Mouse (Mus musculus): ENCODE data around the gene Gdpd5.
"Not testable (repeated sequence)": the region's sequence is repeated elsewhere in the genome, so short reads cannot be mapped to it uniquely, and the experiment has no call there.

The Gdpd5 gene

GRCm38 (mm10) chr7:99365069-99365468, 16.1 kb upstream of the Gdpd5 start:
- no peak for DNase-seq (ENCODE audit: low read depth, low spot score)

- DNase-seq (ENCODE audit: low read depth, low spot score) = no peak
Observed at GRCm38 (mm10) chr7:99366716-99367115, 14.5 kb upstream of the Gdpd5 start.

GRCm38 (mm10) chr7:99374325-99374724, 6.9 kb upstream of the Gdpd5 start:
- not testable (repeated sequence) for DNase-seq (ENCODE audit: low read depth, low spot score)

GRCm38 (mm10) chr7:99375455-99375854, 5.8 kb upstream of the Gdpd5 start:
- DNase-seq (ENCODE audit: low read depth, low spot score) = no peak

- no peak for DNase-seq (ENCODE audit: low read depth, low spot score)
Observed at GRCm38 (mm10) chr7:99378870-99379269, 2.3 kb upstream of the Gdpd5 start.

- no peak for DNase-seq (ENCODE audit: low read depth, low spot score)
Observed at GRCm38 (mm10) chr7:99380491-99381213, 562 bp upstream of the Gdpd5 start.

- DNase-seq (ENCODE audit: low read depth, low spot score) = no peak
Observed at GRCm38 (mm10) chr7:99382088-99383000, 1.1 kb downstream of the Gdpd5 start.

- DNase-seq (ENCODE audit: low read depth, low spot score) = no peak
Observed at GRCm38 (mm10) chr7:99383246-99383645, 2.0 kb downstream of the Gdpd5 start.

- DNase-seq (ENCODE audit: low read depth, low spot score) = no peak
Observed at GRCm38 (mm10) chr7:99384101-99384611, 2.9 kb downstream of the Gdpd5 start.

- no peak for DNase-seq (ENCODE audit: low read depth, low spot score)
Observed at GRCm38 (mm10) chr7:99386030-99386429, 4.8 kb downstream of the Gdpd5 start.

GRCm38 (mm10) chr7:99386811-99387210, 5.6 kb downstream of the Gdpd5 start:
- no peak for DNase-seq (ENCODE audit: low read depth, low spot score)

GRCm38 (mm10) chr7:99387356-99387755, 6.1 kb downstream of the Gdpd5 start:
- DNase-seq (ENCODE audit: low read depth, low spot score) = no peak

GRCm38 (mm10) chr7:99390559-99390958, 9.3 kb downstream of the Gdpd5 start:
- no peak for DNase-seq (ENCODE audit: low read depth, low spot score)

GRCm38 (mm10) chr7:99392696-99393095, 11.5 kb downstream of the Gdpd5 start:
- no peak for DNase-seq (ENCODE audit: low read depth, low spot score)

GRCm38 (mm10) chr7:99393711-99394325, 12.6 kb downstream of the Gdpd5 start:
- no peak for DNase-seq (ENCODE audit: low read depth, low spot score)

- DNase-seq (ENCODE audit: low read depth, low spot score) = no peak
Observed at GRCm38 (mm10) chr7:99395385-99395784, 14.2 kb downstream of the Gdpd5 start.

GRCm38 (mm10) chr7:99395908-99396616, 14.8 kb downstream of the Gdpd5 start:
- DNase-seq (ENCODE audit: low read depth, low spot score) = no peak

- no peak for DNase-seq (ENCODE audit: low read depth, low spot score)
Observed at GRCm38 (mm10) chr7:99396994-99397659, 15.9 kb downstream of the Gdpd5 start.

- no peak for DNase-seq (ENCODE audit: low read depth, low spot score)
Observed at GRCm38 (mm10) chr7:99401373-99401772, 20.2 kb downstream of the Gdpd5 start.

- no peak for DNase-seq (ENCODE audit: low read depth, low spot score)
Observed at GRCm38 (mm10) chr7:99402477-99402876, 21.3 kb downstream of the Gdpd5 start.

- no peak for DNase-seq (ENCODE audit: low read depth, low spot score)
Observed at GRCm38 (mm10) chr7:99403254-99403653, 22.0 kb downstream of the Gdpd5 start.
